Mouse (Mus musculus) neural tube, embryonic 15.5 days (tissue): ENCODE data around the gene Cenpm. TPM values are rescaled to one million over a fixed set of nuclear protein-coding genes. Genes with fewer than 3 reads are reported as not detected.
"Not testable (repeated sequence)": the region's sequence is repeated elsewhere in the genome, so short reads cannot be mapped to it uniquely, and the experiment has no call there.

ENCODE experiments used
- ATAC-seq: fragments of 200-750 bp; cut with Nextera tagmentation; 2 replicates; pipeline ENCODE4 v1.8.0; 2017; ENCODE audit warnings: mild to moderate bottlenecking, moderate TSS enrichment, moderate library complexity; ENCODE audit not compliant: low FRiP score
- H3K27ac ChIP-seq: fragments of 300-500 bp; sonication (generic); replicated peaks from 2 replicates; pipeline ENCODE4 v1.5.1; 2015; ENCODE audit warnings: mild to moderate bottlenecking, inconsistent platforms
- H3K27me3 ChIP-seq: fragments of 300-500 bp; sonication (generic); replicated peaks from 2 replicates; pipeline ENCODE4 v1.6.1; 2015; ENCODE audit warnings: inconsistent platforms
- H3K36me3 ChIP-seq: fragments of 300-500 bp; sonication (generic); 2 replicates; pipeline ENCODE4 v1.6.1; 2015; ENCODE audit warnings: inconsistent platforms
- H3K4me1 ChIP-seq: fragments of 300-500 bp; sonication (generic); 2 replicates; pipeline ENCODE4 v1.6.1; 2015; ENCODE audit warnings: inconsistent platforms
- H3K4me2 ChIP-seq: fragments of 300-500 bp; sonication (generic); 2 replicates; pipeline ENCODE4 v1.6.1; 2015; ENCODE audit warnings: inconsistent platforms, mild to moderate bottlenecking, moderate library complexity
- H3K4me3 ChIP-seq: fragments of 300-500 bp; sonication (generic); replicated peaks from 2 replicates; pipeline ENCODE4 v1.5.1; 2015; ENCODE audit warnings: mild to moderate bottlenecking, inconsistent platforms
- H3K9ac ChIP-seq: fragments of 300-500 bp; sonication (generic); replicated peaks from 2 replicates; pipeline ENCODE4 v1.6.1; 2015; ENCODE audit warnings: mild to moderate bottlenecking, inconsistent platforms
- H3K9me3 ChIP-seq: fragments of 300-500 bp; sonication (generic); replicated peaks from 2 replicates; pipeline ENCODE4 v1.6.1; 2016; ENCODE audit warnings: inconsistent platforms
- WGBS: fragments of 180-500 bp; shearing (Covaris S2); methylation state at CpG from one replicate; pipeline ENCODE4 v1.1.7; 2015; ENCODE audit warnings: mixed read lengths; 5-methylcytosine and 5-hydroxymethylcytosine counted together
- polyA plus RNA-seq: library from polyadenylated mRNA; unstranded; fragments of >200 nt; fragmentation: Nextera tagmentation; extraction: Ambion mirVana; gene quantifications from 2 replicates; pipeline ENCODE4 v1.2.1, GENCODE M21; 2015

Gene Cenpm
- polyA plus RNA-seq, 1 experiment from 2014 or later = 17.8 TPM

GRCm38 (mm10) chr15:82271201-82271600 lies 26.7 kb upstream of the Cenpm start:
- no peak for ATAC-seq
- Histone ChIP-seq H3K4me1 (peaks cover 37% of the 10 kb centered on the region), H3K27ac (no peak overlapping the region), H3K9ac (no peak overlapping the region), H3K4me3 (no peak overlapping the region), H3K36me3 (no peaks in the 10 kb centered on the region), H3K9me3 (no peaks in the 10 kb centered on the region), H3K4me2 (no peak overlapping the region), H3K27me3 (0 out of 2 replicates have a peak, but pooled peaks cover 7% of the 10 kb centered on the region)
- WGBS = 1% methylated on average over 5 of the region's 5 CpGs

GRCm38 (mm10) chr15:82268783-82269182 lies 24.2 kb upstream of the Cenpm start:
- WGBS = 85% methylated on average over 9 of the region's 9 CpGs

GRCm38 (mm10) chr15:82268185-82268584 lies 23.6 kb upstream of the Cenpm start:
- Histone ChIP-seq H3K9me3 (no peaks in the 10 kb centered on the region), H3K4me1 (peaks cover 33% of the 10 kb centered on the region), H3K36me3 (no peaks in the 10 kb centered on the region), H3K4me2 (no peak overlapping the region), H3K27ac (peak overlapping the region; percentile 57), H3K27me3 (peaks cover 7% of the 10 kb centered on the region; the same call in 1 of the 2 replicates), H3K9ac (no peak overlapping the region), H3K4me3 (no peak overlapping the region)
- 11% methylated on average over 3 of the region's 3 CpGs for WGBS
- no peak for ATAC-seq

More at GRCm38 (mm10) chr15:82268783-82269182, 24.2 kb upstream of the Cenpm start:
- H3K4me2 ChIP-seq = no peak overlapping the region
- H3K4me3 ChIP-seq = no peak overlapping the region
- peaks cover 35% of the 10 kb centered on the region for H3K4me1 ChIP-seq
- H3K27me3 ChIP-seq = peaks cover 7% of the 10 kb centered on the region; the same call in 1 of the 2 replicates
- ATAC-seq = no peak
- no peaks in the 10 kb centered on the region for H3K9me3 ChIP-seq
- H3K27ac ChIP-seq = peak overlapping the region; percentile 57
- no peak overlapping the region for H3K9ac ChIP-seq
- H3K36me3 ChIP-seq = no peaks in the 10 kb centered on the region

DNA sequence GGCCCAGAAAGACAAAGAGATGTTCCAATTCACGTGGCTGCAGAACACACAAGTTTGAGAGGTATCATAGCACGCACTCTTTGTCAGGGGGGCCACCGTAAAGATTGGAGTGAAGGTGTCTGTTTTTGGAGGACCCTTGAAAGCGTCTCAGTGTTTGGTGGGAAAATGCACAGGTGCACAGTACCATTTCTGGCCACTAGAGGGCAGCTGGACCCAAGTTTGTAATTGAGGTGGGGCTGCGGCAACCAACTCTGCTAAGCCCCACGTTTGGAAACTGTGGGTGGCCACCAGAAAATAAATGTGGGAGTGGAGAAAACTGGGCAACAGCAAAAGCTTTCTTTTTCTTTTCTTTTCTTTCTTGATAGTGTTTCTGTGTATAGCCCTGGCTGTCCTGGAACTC lies 21.8 kb upstream of the Cenpm start:
- no peaks in the 10 kb centered on the region for H3K36me3 ChIP-seq
- no peaks in the 10 kb centered on the region for H3K9me3 ChIP-seq
- no peak overlapping the region for H3K9ac ChIP-seq
- H3K4me1 ChIP-seq = peaks cover 33% of the 10 kb centered on the region
- no peaks in the 10 kb centered on the region; the same call in 1 of the 2 replicates for H3K27me3 ChIP-seq
- no peak overlapping the region for H3K27ac ChIP-seq
- WGBS = 12% methylated on average over 6 of the region's 6 CpGs
- no peak overlapping the region for H3K4me3 ChIP-seq
- no peak overlapping the region for H3K4me2 ChIP-seq
- 0 out of 2 replicates have a peak, but pooled peaks have one; percentile 26 for ATAC-seq

DNA sequence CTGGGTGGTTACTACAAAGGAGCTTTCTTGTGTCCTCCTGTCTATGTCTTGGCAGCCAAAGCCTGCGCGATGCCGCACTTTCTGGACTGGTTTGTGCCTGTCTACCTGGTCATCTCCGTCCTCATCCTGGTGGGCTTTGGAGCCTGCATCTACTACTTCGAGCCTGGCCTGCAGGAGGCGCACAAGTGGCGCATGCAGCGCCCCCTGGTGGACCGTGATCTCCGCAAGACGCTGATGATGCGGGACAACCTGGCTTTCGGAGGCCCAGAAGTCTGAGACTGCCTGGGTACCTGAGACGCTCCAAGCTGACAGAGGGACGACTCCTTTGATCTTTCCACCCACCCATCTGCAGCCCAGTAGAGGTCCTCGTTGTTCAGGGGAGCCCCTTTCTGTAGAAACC lies 15.0 kb upstream of the Cenpm start:
- no peak for ATAC-seq
- H3K9ac ChIP-seq = no peak overlapping the region

GRCm38 (mm10) chr15:82255944-82256383 lies 11.4 kb upstream of the Cenpm start:
- H3K9me3 ChIP-seq = no peaks in the 10 kb centered on the region
- ATAC-seq = peak; percentile 95
- H3K4me3 ChIP-seq = peak overlapping the region; percentile 50
- peak overlapping the region; percentile 61 for H3K9ac ChIP-seq
- no peaks in the 10 kb centered on the region for H3K27me3 ChIP-seq
- WGBS = 4% methylated on average over 10 of the region's 10 CpGs
- peaks cover 28% of the 10 kb centered on the region for H3K4me1 ChIP-seq
- peak overlapping the region; percentile 84 for H3K27ac ChIP-seq
- peak overlapping the region; percentile 67 for H3K4me2 ChIP-seq
- 0 out of 2 replicates have a peak, but pooled peaks cover 3% of the 10 kb centered on the region for H3K36me3 ChIP-seq

More for the DNA sequence above, 15.0 kb upstream of the Cenpm start:
- no peak overlapping the region for H3K27ac ChIP-seq
- H3K27me3 ChIP-seq = no peaks in the 10 kb centered on the region; the same call in 1 of the 2 replicates
- 17% methylated on average over 16 of the region's 16 CpGs for whole genome bisulfite sequencing
- H3K4me3 ChIP-seq = no peak overlapping the region
- H3K36me3 ChIP-seq = 0 out of 2 replicates have a peak, but pooled peaks cover 3% of the 10 kb centered on the region
- peaks cover 30% of the 10 kb centered on the region for H3K4me1 ChIP-seq
- no peak overlapping the region for H3K4me2 ChIP-seq
- H3K9me3 ChIP-seq = no peaks in the 10 kb centered on the region

DNA sequence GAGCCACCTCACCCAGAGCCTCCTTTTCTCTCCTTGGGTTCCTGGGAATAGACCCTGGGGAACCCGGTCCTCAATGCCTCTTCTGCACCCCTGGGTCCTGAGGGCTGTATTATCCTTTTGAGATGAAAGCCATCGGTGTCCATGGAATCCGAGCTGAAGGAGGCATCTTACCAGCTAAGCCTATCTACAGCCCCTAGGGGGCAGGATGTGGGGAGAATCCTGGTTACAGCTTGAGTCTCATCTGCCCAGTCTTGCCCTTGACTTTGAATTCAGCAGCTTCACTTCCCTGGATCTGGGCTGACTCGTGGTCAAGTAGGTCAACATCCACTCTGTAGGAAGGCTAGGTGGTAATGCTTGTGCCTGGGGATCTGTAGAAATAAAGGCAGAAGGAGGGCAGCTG lies 10.7 kb upstream of the Cenpm start:
- Histone ChIP-seq H3K9ac (no peak overlapping the region), H3K4me3 (peak overlapping the region; percentile 50; the same call in 1 of the 2 replicates), H3K9me3 (no peaks in the 10 kb centered on the region), H3K27ac (peak overlapping the region; percentile 84), H3K27me3 (no peaks in the 10 kb centered on the region), H3K4me2 (peak overlapping the region; percentile 67), H3K36me3 (0 out of 2 replicates have a peak, but pooled peaks cover 3% of the 10 kb centered on the region), H3K4me1 (peaks cover 28% of the 10 kb centered on the region)
- no peak for ATAC-seq
- 30% methylated on average over 4 of the region's 4 CpGs for WGBS

DNA sequence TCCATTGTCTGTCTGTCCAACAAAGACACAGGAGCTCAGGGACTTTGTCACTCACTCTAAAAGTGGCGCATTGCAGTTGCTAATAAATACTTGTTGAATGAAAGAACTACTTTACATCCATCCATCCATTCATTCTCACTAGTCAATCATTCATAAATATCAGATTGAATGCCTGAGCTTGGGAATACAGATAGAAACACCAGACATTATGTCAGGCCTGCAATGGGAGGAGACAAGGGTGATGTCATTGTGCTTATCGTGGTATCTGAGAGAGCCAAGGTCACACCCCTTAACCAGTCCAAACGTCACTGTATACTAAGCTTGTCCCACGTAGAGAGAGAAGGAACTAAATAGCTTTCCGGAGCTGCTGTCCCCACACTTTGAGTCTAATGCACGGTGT lies 7.5 kb upstream of the Cenpm start, which contains the start of gene 1500009C09Rik:
TSS of gene 1500009C09Rik (plus strand) at position 301 of the 400 bp plus-strand sequence.
- Histone ChIP-seq H3K9me3 (no peaks in the 10 kb centered on the region), H3K36me3 (no peaks in the 10 kb centered on the region), H3K4me3 (no peak within 1 kb of the TSS), H3K27me3 (no peaks in the 10 kb centered on the region), H3K9ac (no peak within 1 kb of the TSS), H3K4me2 (no peak within 1 kb of the TSS), H3K27ac (no peak within 1 kb of the TSS), H3K4me1 (peaks cover 23% of the 10 kb centered on the region)
- 91% methylated on average over 6 of the region's 6 CpGs for WGBS
- no peak for ATAC-seq

DNA sequence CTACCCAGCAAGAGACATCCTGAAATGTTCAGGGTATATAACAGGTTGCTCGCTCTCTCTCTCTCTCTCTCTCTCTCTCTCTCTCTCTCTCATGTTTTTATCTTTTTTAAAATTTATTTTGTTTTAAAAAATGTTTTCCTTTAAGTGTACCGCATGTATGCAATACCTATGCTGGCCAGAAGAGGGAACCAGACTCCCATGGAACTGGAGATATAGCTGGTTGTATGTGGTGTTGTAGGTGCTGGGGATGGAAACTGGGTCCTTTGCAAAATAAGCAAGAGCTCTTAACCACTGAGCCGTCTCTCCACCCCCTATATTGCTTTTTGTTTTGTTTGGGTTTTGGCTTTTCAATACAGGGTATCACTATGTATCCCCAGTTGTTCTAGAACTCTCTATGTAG lies 7.0 kb upstream of the Cenpm start:
- peaks cover 18% of the 10 kb centered on the region for H3K4me1 ChIP-seq
- no peaks in the 10 kb centered on the region for H3K27me3 ChIP-seq
- no peak for ATAC-seq
- no peak overlapping the region for H3K27ac ChIP-seq
- H3K4me3 ChIP-seq = no peak overlapping the region
- H3K9ac ChIP-seq = no peak overlapping the region
- 92% methylated on average over 3 of the region's 3 CpGs for WGBS
- no peak overlapping the region for H3K4me2 ChIP-seq
- no peaks in the 10 kb centered on the region for H3K36me3 ChIP-seq
- no peaks in the 10 kb centered on the region for H3K9me3 ChIP-seq

GRCm38 (mm10) chr15:82247131-82247776 lies 2.7 kb upstream of the Cenpm start:
- no peak for ATAC-seq
- no peak overlapping the region for H3K9ac ChIP-seq
- WGBS = 78% methylated on average over 3 of the region's 3 CpGs
- no peak overlapping the region for H3K4me3 ChIP-seq
- no peaks in the 10 kb centered on the region for H3K36me3 ChIP-seq
- no peaks in the 10 kb centered on the region for H3K27me3 ChIP-seq
- no peaks in the 10 kb centered on the region for H3K9me3 ChIP-seq
- no peak overlapping the region for H3K4me2 ChIP-seq
- peaks cover 12% of the 10 kb centered on the region for H3K4me1 ChIP-seq
- no peak overlapping the region for H3K27ac ChIP-seq

DNA sequence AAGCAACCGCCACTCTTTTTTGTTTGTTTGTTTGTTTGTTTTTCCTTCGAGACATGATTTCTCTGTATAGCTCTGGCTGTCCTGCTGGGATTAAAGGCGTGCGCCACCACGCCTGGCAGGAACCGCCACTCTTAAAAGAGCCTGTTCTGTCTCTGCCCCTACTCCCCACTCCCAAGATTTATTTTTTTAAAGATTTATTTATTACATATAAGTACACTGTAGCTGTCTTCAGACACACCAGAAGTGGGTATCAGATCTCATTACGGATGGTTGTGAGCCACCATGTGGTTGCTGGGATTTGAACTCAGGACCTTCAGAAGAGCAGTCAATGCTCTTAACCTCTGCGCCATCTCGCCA lies 235 bp upstream of the Cenpm start:
- Histone ChIP-seq H3K9ac (peak overlapping the region; percentile 57), H3K27ac (peak overlapping the region; percentile 80), H3K4me3 (peak overlapping the region; percentile 88), H3K4me1 (peaks cover 12% of the 10 kb centered on the region), H3K4me2 (peak overlapping the region; percentile 76)
- WGBS = 21% methylated on average over 9 of the region's 9 CpGs
- not testable (repeated sequence) for H3K36me3 ChIP-seq, H3K9me3 ChIP-seq, ATAC-seq, H3K27me3 ChIP-seq

DNA sequence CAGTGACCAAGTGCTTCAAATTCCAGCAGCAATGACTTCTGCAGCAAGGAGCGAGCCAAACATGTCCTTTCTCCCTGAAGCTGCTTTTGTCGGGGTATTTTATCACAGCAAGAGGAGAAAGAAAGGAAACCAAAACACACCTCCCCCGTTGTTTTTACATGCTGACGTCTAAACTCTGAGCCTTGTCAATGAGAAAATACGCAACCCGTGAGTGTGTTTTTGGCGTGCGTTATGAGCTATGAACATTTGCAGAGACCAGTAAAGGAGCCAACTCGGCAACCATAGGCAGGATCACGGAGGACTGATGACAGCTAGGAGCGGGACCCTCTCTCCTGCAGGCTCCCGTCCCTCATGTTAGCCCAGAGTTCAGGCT lies 820 bp downstream of the Cenpm start:
- no peaks in the 10 kb centered on the region for H3K27me3 ChIP-seq
- WGBS = 5% methylated on average over 12 of the region's 12 CpGs
- peak overlapping the region; percentile 57 for H3K9ac ChIP-seq
- H3K9me3 ChIP-seq = no peaks in the 10 kb centered on the region
- H3K4me2 ChIP-seq = peak overlapping the region; percentile 76
- peak overlapping the region; percentile 80; the same call in 1 of the 2 replicates for H3K27ac ChIP-seq
- H3K4me1 ChIP-seq = peaks cover 12% of the 10 kb centered on the region
- H3K36me3 ChIP-seq = no peaks in the 10 kb centered on the region
- H3K4me3 ChIP-seq = peak overlapping the region; percentile 88
- ATAC-seq = peak; percentile 65
